Mouse (Mus musculus) testis, adult 2 months (tissue): ENCODE measurements at regions not wholly inside any gene's neighbourhood (a gene's known extent, or its start where the extent isn't known, plus 50 kb on each side); places are given as distances from the start of the nearest gene placed in this dataset.

Experiments
- CTCF ChIP-seq: fragments of 200-500 bp; IDR thresholded peaks from 2 replicates; pipeline ENCODE4 v1.5.1; 2012; ENCODE audit warnings: low read depth, mild to moderate bottlenecking, inconsistent platforms, low read length, moderate library complexity; ENCODE audit not compliant: control insufficient read depth, insufficient read depth, insufficient replicate concordance
- POLR2A ChIP-seq: fragments of 200-500 bp; IDR thresholded peaks from 2 replicates; pipeline ENCODE4 v1.6.1; 2012; ENCODE audit warnings: low read depth, mild to moderate bottlenecking, inconsistent platforms, low read length, moderate library complexity; ENCODE audit not compliant: control insufficient read depth

GRCm38 (mm10) chr17:63798381-63798780, 64.5 kb upstream of the Fer start:
- TF ChIP-seq POLR2A: no peak
- TF ChIP-seq CTCF: no peak
